ENCODE assay signal across 10 mouse cellular contexts in genomic region chr6:31100084-31100579, GRCm38 (mm10).
DNase-seq lines count a peak whose midpoint lies in the region; ATAC-seq lines count a peak whose summit lies in the region.
"Had no signal": no experiment of that assay in that cellular context is flagged by ENCODE, and none has a peak within 500 bp of the region (broad histone marks: within the 10 kb centered on the region; RNA-seq: fewer than 3 reads in every experiment).

No protein-coding gene starts in this region.

- H3K4me1 ChIP-seq in heart, embryonic 10.5 days: peaks cover 47% of the 10 kb centered on the region
- peaks cover 10% of the 10 kb centered on the region for H3K4me1 ChIP-seq in midbrain, embryonic 16.5 days (ENCODE audit: control insufficient read depth, insufficient read depth, low read length)

- no peaks in the 10 kb centered on the region for H3K36me3 ChIP-seq in heart, embryonic 10.5 days
- no peaks in the 10 kb centered on the region for H3K36me3 ChIP-seq in midbrain, embryonic 16.5 days (ENCODE audit: control insufficient read depth, insufficient read depth, low read length)
- H3K36me3 ChIP-seq: embryonic facial prominence, embryonic 12.5 days had no signal

- no peak overlapping the region for H3K9ac ChIP-seq in midbrain, embryonic 16.5 days (ENCODE audit: low read depth, low read length)
- H3K9ac ChIP-seq: embryonic facial prominence, embryonic 12.5 days; lung, embryonic 14.5 days had no signal

- no peak overlapping the region for H3K4me2 ChIP-seq in midbrain, embryonic 16.5 days (ENCODE audit: low read length)
- H3K4me2 ChIP-seq: embryonic facial prominence, embryonic 12.5 days; lung, embryonic 14.5 days had no signal

- WGBS in heart, embryonic 10.5 days: 55% methylated on average over 12 of the region's 12 CpGs
- WGBS in midbrain, embryonic 16.5 days: 74% methylated on average over 12 of the region's 12 CpGs

- no peak overlapping the region for H3K4me3 ChIP-seq in heart, embryonic 10.5 days
- no peak overlapping the region for H3K4me3 ChIP-seq in midbrain, embryonic 16.5 days (ENCODE audit: low read depth, low read length)
- H3K4me3 ChIP-seq: embryonic facial prominence, embryonic 12.5 days had no signal

- H3K9me3 ChIP-seq in heart, embryonic 10.5 days: no peaks in the 10 kb centered on the region
- H3K9me3 ChIP-seq in midbrain, embryonic 16.5 days (replicated peaks; ENCODE audit: control insufficient read depth, low read length, poor library complexity, severe bottlenecking): no peaks in the 10 kb centered on the region
- H3K9me3 ChIP-seq: embryonic facial prominence, embryonic 12.5 days had no signal

- peak; percentile 52 for DNase-seq in cerebellum, adult 11-12 months
- no peak for DNase-seq in cerebellum, postnatal 14 days
- peak; percentile 60 for DNase-seq in lung, postnatal 36 days
- DNase-seq in lung, postnatal 14 days: no peak
- DNase-seq in heart, embryonic 10.5 days (ENCODE audit: low spot score): no peak
- DNase-seq in thymus, postnatal 14 days: peak; percentile 26
- DNase-seq in gastrocnemius, postnatal 4 days (ENCODE audit: low spot score in 2 of 2): no peak
- DNase-seq: lung, embryonic 14.5 days had no signal

- H3K27ac ChIP-seq in heart, embryonic 10.5 days: 0 out of 2 replicates have a peak overlapping the region, but pooled peaks have one; percentile 38
- no peak overlapping the region for H3K27ac ChIP-seq in midbrain, embryonic 16.5 days (ENCODE audit: low read length)
- H3K27ac ChIP-seq: embryonic facial prominence, embryonic 12.5 days had no signal

- H3K27me3 ChIP-seq in heart, embryonic 10.5 days (ENCODE audit: insufficient read depth, poor library complexity, severe bottlenecking): no peaks in the 10 kb centered on the region
- no peaks in the 10 kb centered on the region for H3K27me3 ChIP-seq in midbrain, embryonic 16.5 days (ENCODE audit: control insufficient read depth, insufficient read depth, low read depth, low read length)
- H3K27me3 ChIP-seq: embryonic facial prominence, embryonic 12.5 days had no signal

- ATAC-seq in midbrain, embryonic 16.5 days: no peak

Comparison
In these comparisons a context has a peak if more than half of its experiments do, and no peak if none do; other contexts are left out.
1. DNase-seq: peak in cerebellum, adult 11-12 months (single experiment), lung, postnatal 36 days (single experiment) and thymus, postnatal 14 days (single experiment); none in cerebellum, postnatal 14 days (0 of 2), lung, postnatal 14 days (single experiment), heart, embryonic 10.5 days (single experiment) and gastrocnemius, postnatal 4 days (0 of 2).